Mouse (Mus musculus) limb, embryonic 11.5 days (tissue): ENCODE results near the gene Nrp2. TPM values are rescaled to one million over a fixed set of nuclear protein-coding genes. Genes with fewer than 3 reads are reported as not detected.
A peak's percentile ranks its signal among the peaks of the same experiment; 100 is the strongest.

ENCODE experiments used
- ATAC-seq: fragments of 200-750 bp; cut with Nextera tagmentation; 2 replicates; pipeline ENCODE4 v1.8.0; 2017; ENCODE audit warnings: low read depth; ENCODE audit not compliant: insufficient number of reproducible peaks, low FRiP score, low TSS enrichment
- DNase-seq: peaks from one replicate; pipeline ENCODE4 v3.0.0-alpha.2; 2015; ENCODE audit warnings: low spot score
- H3K27ac ChIP-seq: fragments of 300-500 bp; sonication (generic); replicated peaks from 2 replicates; pipeline ENCODE4 v1.5.1; 2014; ENCODE audit warnings: low read depth, mild to moderate bottlenecking, low read length
- H3K27me3 ChIP-seq: fragments of 300-500 bp; sonication (generic); 2 replicates; pipeline ENCODE4 v1.6.1; 2014; ENCODE audit warnings: mild to moderate bottlenecking, low read length, mixed read lengths; ENCODE audit not compliant: control insufficient read depth, insufficient read depth
- H3K36me3 ChIP-seq: fragments of 300-500 bp; sonication (generic); 2 replicates; pipeline ENCODE4 v1.6.1; 2014; ENCODE audit warnings: mild to moderate bottlenecking, low read length, moderate library complexity, mixed read lengths; ENCODE audit not compliant: control insufficient read depth, insufficient read depth
- H3K4me1 ChIP-seq: fragments of 300-500 bp; sonication (generic); 2 replicates; pipeline ENCODE4 v1.6.1; 2014; ENCODE audit warnings: low read length, mixed read lengths; ENCODE audit not compliant: control insufficient read depth, insufficient read depth
- H3K4me2 ChIP-seq: fragments of 300-500 bp; sonication (generic); 2 replicates; pipeline ENCODE4 v1.6.1; 2014; ENCODE audit warnings: low read depth, mild to moderate bottlenecking, moderate library complexity; ENCODE audit not compliant: severe bottlenecking
- H3K4me3 ChIP-seq: fragments of 300-500 bp; sonication (generic); 2 replicates; pipeline ENCODE4 v1.5.1; 2014; ENCODE audit warnings: low read depth, low read length
- H3K9ac ChIP-seq: fragments of 300-500 bp; sonication (generic); 2 replicates; pipeline ENCODE4 v1.6.1; 2014; ENCODE audit warnings: mild to moderate bottlenecking, low read length
- H3K9me3 ChIP-seq: fragments of 300-500 bp; sonication (generic); 2 replicates; pipeline ENCODE4 v1.6.1; 2016; ENCODE audit warnings: low read length; ENCODE audit not compliant: control insufficient read depth
- WGBS: fragments of 180-500 bp; shearing (Covaris S2); extraction: QIAGEN DNeasy Blood & Tissue Kit; methylation state at CpG from one replicate; pipeline ENCODE4 v1.1.7; 2014; 5-methylcytosine and 5-hydroxymethylcytosine counted together
- polyA plus RNA-seq: library from polyadenylated mRNA; unstranded; fragments of >200 nt; fragmentation: Nextera tagmentation; extraction: Ambion mirVana; gene quantifications from 2 replicates; pipeline ENCODE4 v1.2.1, GENCODE M21; 2014

The Nrp2 gene
- polyA plus RNA-seq, 1 experiment from 2014 or later: 58.9 TPM

DNA sequence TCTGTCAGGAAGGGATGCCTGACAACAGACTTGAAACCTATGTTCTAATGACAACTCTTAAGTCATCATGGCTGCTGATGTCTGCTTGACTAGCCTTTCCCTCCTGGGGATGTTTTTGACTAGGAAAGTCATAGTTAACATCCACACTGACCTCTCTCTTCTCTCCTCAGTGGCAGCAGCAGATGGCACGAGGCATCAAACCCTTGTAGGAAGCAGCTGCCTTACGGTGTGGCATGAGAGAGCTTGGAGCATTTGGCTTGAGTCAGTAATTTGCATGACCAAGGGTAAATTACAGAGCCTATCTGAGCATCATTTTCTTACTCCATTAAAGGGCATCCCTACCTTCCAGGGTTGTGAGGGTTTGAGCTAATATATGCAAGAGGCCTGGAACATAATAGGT lies 135.5 kb downstream of the Nrp2 start:
- no peaks in the 10 kb centered on the region for H3K4me1 ChIP-seq
- H3K27ac ChIP-seq: no peak overlapping the region
- no peaks in the 10 kb centered on the region for H3K27me3 ChIP-seq
- DNase-seq (no peak), ATAC-seq (no peak)
- H3K4me3 ChIP-seq: no peak overlapping the region
- 56% methylated on average over 2 of the region's 2 CpGs for WGBS
- H3K4me2 ChIP-seq: no peak overlapping the region
- no peak overlapping the region for H3K9ac ChIP-seq
- no peaks in the 10 kb centered on the region for H3K36me3 ChIP-seq
- H3K9me3 ChIP-seq: no peaks in the 10 kb centered on the region

DNA sequence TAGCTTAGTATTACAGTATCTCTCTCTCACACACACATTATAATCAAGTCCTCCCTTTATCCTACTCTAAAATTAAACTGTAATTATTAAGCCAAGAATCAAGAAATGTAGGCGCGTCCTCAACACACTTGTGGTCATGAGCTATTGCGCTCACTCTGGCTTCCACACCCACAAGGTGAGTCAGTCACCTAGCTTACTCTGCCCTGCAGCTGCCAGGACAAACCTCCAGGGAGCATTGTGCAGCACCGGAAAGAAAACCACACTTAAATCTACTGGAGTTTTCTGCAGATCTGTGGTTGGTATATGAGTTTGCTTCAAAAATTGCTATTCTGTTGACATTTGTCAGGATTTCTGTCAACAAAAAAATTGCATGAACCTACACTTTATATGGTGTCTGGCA lies 140.1 kb downstream of the Nrp2 start:
- Histone ChIP-seq H3K4me3 (no peak overlapping the region), H3K4me2 (no peak overlapping the region), H3K27me3 (no peaks in the 10 kb centered on the region), H3K36me3 (no peaks in the 10 kb centered on the region), H3K9ac (no peak overlapping the region), H3K27ac (no peak overlapping the region), H3K9me3 (no peaks in the 10 kb centered on the region), H3K4me1 (no peaks in the 10 kb centered on the region)
- no peak for DNase-seq
- ATAC-seq: no peak
- WGBS: 93% methylated on average over 4 of the region's 4 CpGs

DNA sequence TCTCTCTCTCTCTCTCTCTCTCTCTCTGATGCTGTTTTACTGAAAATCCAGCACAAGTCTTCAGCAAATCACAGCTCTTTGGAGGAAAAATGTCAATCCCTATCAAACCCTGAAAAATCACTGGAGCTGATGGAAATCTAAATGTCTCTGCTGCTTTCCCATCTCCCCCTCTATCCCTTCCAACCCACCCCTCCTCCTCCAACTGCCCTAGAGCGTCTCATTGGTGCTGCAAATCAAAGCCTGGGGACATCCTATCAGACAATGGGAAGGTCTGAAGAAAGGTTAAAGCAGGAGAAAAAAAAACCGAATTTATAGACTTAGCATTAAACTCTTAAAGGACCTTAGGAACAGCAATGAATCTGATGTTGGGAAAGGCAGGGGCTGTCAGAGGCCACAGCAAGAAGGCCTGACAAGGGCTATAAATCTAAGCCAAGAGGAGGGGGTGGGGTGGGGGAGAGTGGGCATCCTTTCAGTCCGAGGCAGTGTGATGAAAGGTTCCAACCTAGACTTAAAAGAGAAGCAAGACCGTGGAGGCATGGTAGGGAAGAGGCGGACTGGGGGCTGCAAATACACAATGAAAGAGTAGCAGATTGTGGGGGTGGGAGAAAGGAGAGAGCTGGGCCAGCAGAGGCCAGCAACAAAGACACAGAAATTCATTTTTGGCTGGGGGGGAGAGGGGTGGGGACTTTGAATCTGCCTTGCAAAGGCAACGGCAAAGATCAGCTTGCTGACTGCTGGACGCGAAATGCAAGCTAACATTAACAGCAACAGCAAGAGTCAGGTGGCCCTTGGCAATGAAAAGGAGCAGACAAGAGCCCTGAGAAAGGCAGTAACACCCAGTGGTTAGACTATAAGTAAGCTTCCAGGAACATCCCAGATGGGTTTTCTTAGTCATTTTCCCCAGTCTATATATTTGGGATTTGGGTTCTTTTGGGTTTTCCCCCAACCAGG lies 148.2 kb downstream of the Nrp2 start:
- Histone ChIP-seq H3K4me2 (no peak overlapping the region), H3K27me3 (no peaks in the 10 kb centered on the region), H3K36me3 (no peaks in the 10 kb centered on the region), H3K4me1 (peaks cover 10% of the 10 kb centered on the region; the same call in 1 of the 2 replicates), H3K27ac (no peak overlapping the region), H3K4me3 (no peak overlapping the region), H3K9ac (no peak overlapping the region), H3K9me3 (no peaks in the 10 kb centered on the region)
- WGBS: 15% methylated on average over 8 of the region's 8 CpGs
- no peak for ATAC-seq
- DNase-seq: no peak

DNA sequence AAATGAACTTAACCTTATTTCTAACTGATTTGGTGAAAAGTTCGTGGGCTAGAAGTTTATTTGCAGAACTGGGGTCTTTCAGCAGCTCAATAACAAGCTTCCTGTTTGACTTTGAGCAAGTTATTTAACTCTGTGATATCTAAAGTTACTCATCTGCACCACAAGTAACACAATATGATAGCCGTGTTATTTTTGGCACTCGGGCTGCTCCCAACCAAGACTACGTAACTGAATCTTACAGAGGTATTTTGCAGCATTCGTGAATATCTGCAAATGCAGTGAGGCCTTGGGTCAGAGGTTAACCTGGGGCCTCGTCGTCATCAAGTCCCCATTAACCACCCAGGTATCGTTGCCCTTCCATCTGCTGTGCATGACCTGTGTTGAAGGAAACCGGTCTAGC lies 150.3 kb downstream of the Nrp2 start:
- H3K4me3 ChIP-seq: no peak overlapping the region
- no peak overlapping the region for H3K9ac ChIP-seq
- peaks cover 10% of the 10 kb centered on the region; the same call in 1 of the 2 replicates for H3K4me1 ChIP-seq
- H3K9me3 ChIP-seq: no peaks in the 10 kb centered on the region
- ATAC-seq: no peak
- no peak overlapping the region for H3K27ac ChIP-seq
- 60% methylated on average over 9 of the region's 9 CpGs for WGBS
- no peaks in the 10 kb centered on the region for H3K36me3 ChIP-seq
- H3K27me3 ChIP-seq: no peaks in the 10 kb centered on the region
- no peak for DNase-seq
- no peak overlapping the region for H3K4me2 ChIP-seq

DNA sequence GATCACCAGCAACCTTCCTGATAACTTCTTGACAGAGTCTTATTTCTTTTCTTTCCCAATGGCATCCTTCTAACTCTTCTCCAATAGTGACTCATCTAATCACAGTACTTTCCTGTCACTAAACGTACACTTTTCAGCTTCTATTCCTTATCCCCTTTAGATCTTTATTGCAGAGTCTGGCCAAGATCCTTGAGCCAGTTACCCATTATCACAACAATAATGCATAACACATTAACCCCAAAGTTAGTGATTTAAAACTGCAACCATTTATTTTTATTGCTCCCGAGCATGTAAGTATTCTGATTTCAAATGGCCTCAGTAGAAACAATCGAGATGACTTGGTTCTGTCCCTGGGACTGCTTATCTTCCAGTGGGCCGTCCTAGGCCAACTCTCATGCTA lies 150.9 kb downstream of the Nrp2 start:
- Histone ChIP-seq H3K36me3 (no peaks in the 10 kb centered on the region), H3K27ac (no peak overlapping the region), H3K27me3 (no peaks in the 10 kb centered on the region), H3K9me3 (no peaks in the 10 kb centered on the region), H3K4me2 (no peak overlapping the region), H3K9ac (no peak overlapping the region), H3K4me1 (peaks cover 10% of the 10 kb centered on the region; the same call in 1 of the 2 replicates), H3K4me3 (no peak overlapping the region)
- DNase-seq: no peak
- no peak for ATAC-seq
- WGBS: 70% methylated on average over 4 of the region's 4 CpGs

DNA sequence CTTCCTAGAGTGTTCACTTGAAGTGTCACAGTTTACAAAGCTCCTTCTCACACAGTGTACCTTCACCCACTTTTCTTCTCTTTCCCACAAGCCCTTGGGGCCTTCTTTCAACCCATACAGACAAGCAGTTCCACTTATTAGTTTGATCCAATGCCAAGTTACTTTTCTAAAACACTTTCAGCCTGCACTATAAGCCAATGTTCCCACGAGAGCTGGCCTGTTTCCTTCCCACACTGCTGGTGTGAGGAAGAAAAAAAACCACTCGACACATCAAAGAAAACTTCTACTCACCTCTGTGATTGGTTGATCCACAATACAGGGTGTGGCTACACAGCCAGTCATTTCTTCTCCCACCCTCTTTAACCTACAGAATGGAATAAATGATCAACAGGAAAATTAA lies 156.0 kb downstream of the Nrp2 start:
- Histone ChIP-seq H3K27me3 (no peaks in the 10 kb centered on the region), H3K9ac (no peak overlapping the region), H3K4me1 (peaks cover 9% of the 10 kb centered on the region), H3K9me3 (no peaks in the 10 kb centered on the region), H3K36me3 (no peaks in the 10 kb centered on the region), H3K4me2 (no peak overlapping the region), H3K4me3 (no peak overlapping the region), H3K27ac (no peak overlapping the region)
- no peak for ATAC-seq
- DNase-seq: no peak
- WGBS: 18% methylated on average over 2 of the region's 2 CpGs

DNA sequence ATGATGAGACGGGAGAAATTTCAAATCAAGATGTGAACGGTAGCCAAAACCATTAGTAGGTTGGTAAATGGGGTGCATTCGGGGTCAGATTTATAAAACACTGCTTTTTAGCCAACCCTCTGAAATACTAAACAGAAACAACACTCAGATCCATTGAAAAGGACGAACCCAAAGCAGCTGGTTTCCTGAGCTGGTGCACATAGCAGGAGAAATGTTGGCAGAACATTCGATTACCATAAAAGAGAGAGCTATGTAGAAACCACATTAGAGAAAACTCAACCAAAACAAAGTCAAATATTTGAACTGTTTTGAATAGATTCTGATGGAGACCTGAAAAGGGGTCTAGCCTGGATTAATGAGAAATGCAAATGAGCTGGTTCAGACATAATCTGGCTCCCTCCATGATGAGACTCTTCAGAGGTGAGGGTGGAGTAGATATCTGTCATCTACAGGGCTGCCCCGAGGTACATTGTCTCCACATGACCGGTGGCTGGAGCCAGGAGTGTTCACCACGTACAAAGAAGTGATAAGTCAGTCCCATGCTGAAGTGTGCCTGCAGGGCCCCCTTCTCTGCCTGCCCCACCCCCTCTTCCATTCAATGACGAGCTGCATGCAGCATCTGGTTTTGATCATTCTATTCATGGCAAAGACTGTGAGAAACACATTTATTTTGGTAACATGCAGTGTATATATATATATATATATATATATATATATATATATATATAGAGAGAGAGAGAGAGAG lies 156.6 kb downstream of the Nrp2 start:
- WGBS: 56% methylated on average over 9 of the region's 9 CpGs

DNA sequence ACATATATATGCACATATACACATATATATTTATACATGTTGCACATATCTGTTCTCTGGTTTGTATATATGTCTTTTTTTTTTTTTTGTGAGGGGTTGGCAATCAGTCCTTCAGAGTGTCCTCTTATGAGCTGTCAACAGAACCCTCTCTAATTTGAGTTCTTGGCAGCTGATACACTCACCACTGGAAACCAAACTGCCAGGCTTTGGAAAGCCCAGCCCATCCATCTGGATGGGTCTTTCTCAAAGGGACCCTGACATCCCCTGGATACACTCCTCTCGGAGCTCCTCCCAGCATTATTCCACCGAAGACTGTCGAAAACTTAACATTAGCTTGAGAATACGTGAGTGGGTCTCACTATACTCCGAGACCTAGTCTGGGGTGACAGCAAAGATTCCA lies 157.2 kb downstream of the Nrp2 start:
- Histone ChIP-seq H3K4me2 (0 out of 2 replicates have a peak overlapping the region, but pooled peaks have one; percentile 4), H3K27ac (no peak overlapping the region)
- no peak for ATAC-seq

More for the DNA sequence above, 156.6 kb downstream of the Nrp2 start:
- Histone ChIP-seq H3K4me2 (no peak overlapping the region), H3K4me1 (peaks cover 9% of the 10 kb centered on the region), H3K9me3 (no peaks in the 10 kb centered on the region), H3K36me3 (no peaks in the 10 kb centered on the region), H3K4me3 (no peak overlapping the region), H3K9ac (no peak overlapping the region), H3K27ac (no peak overlapping the region), H3K27me3 (no peaks in the 10 kb centered on the region)
- DNase-seq: peak; percentile 52
- ATAC-seq: no peak

More for the DNA sequence above, 157.2 kb downstream of the Nrp2 start:
- DNase-seq: no peak
- no peaks in the 10 kb centered on the region for H3K27me3 ChIP-seq
- H3K9me3 ChIP-seq: no peaks in the 10 kb centered on the region
- 37% methylated on average over 5 of the region's 5 CpGs for WGBS
- no peaks in the 10 kb centered on the region for H3K36me3 ChIP-seq
- no peak overlapping the region for H3K9ac ChIP-seq
- H3K4me1 ChIP-seq: peaks cover 9% of the 10 kb centered on the region
- no peak overlapping the region for H3K4me3 ChIP-seq
